ENCODE assay signal across 22 mouse cellular contexts in the genomic region with DNA sequence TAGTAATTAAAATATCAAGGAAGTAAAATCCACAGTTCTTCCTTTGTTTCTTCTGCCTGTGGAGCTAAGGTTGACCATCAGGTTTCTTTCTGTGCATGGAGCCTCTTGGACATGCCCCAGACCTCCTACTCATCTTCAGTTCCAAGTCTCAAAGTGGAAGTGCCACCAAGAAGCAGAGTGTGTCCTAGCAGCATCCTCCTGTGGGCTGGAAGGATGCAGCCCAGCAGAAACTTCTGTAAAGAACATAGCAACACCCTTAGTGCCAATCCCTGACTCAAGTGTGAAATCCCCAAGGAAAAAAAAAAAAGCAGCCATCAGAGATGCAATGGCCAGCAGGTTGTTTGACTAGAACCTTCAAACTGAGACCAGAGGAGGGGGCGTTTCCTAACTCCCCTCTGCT.
"Had no signal": no experiment of that assay in that cellular context is flagged by ENCODE, and none has a peak within 500 bp of the region (broad histone marks: within the 10 kb centered on the region; RNA-seq: fewer than 3 reads in every experiment).

No protein-coding gene starts in this region.

- DNase-seq: forebrain, postnatal 0 days; gastrocnemius, postnatal 14 days; gastrocnemius, postnatal 36 days; heart, adult 2 months; heart, postnatal 14 days; heart, postnatal 36 days; kidney, adult 11 months; kidney, adult 2 months; kidney, adult 9 months; kidney, postnatal 14 days; kidney, postnatal 36 days; liver; liver, embryonic 13.5 days had no signal

- H3K4me3 ChIP-seq: heart, adult 2 months; heart, embryonic 13.5 days; heart, embryonic 15.5 days; hindbrain, embryonic 13.5 days; hindbrain, embryonic 15.5 days; kidney, embryonic 15.5 days; limb, embryonic 10.5 days; limb, embryonic 12.5 days; liver, embryonic 13.5 days had no signal

- H3K27ac ChIP-seq: heart, adult 2 months; heart, embryonic 13.5 days; heart, embryonic 15.5 days; hindbrain, embryonic 13.5 days; hindbrain, embryonic 15.5 days; hindbrain, postnatal 0 days; kidney, embryonic 15.5 days; kidney, postnatal 0 days; limb, embryonic 10.5 days; limb, embryonic 12.5 days; liver, embryonic 13.5 days had no signal
